Mouse (Mus musculus) hindbrain, embryonic 12.5 days (tissue): ENCODE data around the gene Sdc1. TPM values are rescaled to one million over a fixed set of nuclear protein-coding genes. Genes with fewer than 3 reads are reported as not detected.
A peak's percentile ranks its signal among the peaks of the same experiment; 100 is the strongest.

ENCODE experiments used
- ATAC-seq: fragments of 200-750 bp; cut with Nextera tagmentation; 2 replicates; pipeline ENCODE4 v1.8.0; 2017; ENCODE audit warnings: moderate TSS enrichment; ENCODE audit not compliant: low FRiP score
- H3K27ac ChIP-seq: fragments of 300-500 bp; sonication (generic); 2 replicates; pipeline ENCODE4 v1.5.1; 2016; ENCODE audit warnings: mild to moderate bottlenecking
- H3K27me3 ChIP-seq: fragments of 300-500 bp; sonication (generic); 2 replicates; pipeline ENCODE4 v1.6.1; 2016; ENCODE audit warnings: mild to moderate bottlenecking
- H3K36me3 ChIP-seq: fragments of 300-500 bp; sonication (generic); 2 replicates; pipeline ENCODE4 v1.6.1; 2016; ENCODE audit warnings: mild to moderate bottlenecking
- H3K4me1 ChIP-seq: fragments of 300-500 bp; sonication (generic); 2 replicates; pipeline ENCODE4 v1.6.1; 2016
- H3K4me2 ChIP-seq: fragments of 300-500 bp; sonication (generic); replicated peaks from 2 replicates; pipeline ENCODE4 v1.6.1; 2016; ENCODE audit warnings: mild to moderate bottlenecking
- H3K4me3 ChIP-seq: fragments of 300-500 bp; sonication (generic); 2 replicates; pipeline ENCODE4 v1.5.1; 2016; ENCODE audit warnings: mild to moderate bottlenecking
- H3K9ac ChIP-seq: fragments of 300-500 bp; sonication (generic); 2 replicates; pipeline ENCODE4 v1.6.1; 2016; ENCODE audit warnings: mild to moderate bottlenecking, moderate library complexity
- H3K9me3 ChIP-seq: fragments of 300-500 bp; sonication (generic); replicated peaks from 2 replicates; pipeline ENCODE4 v1.6.1; 2016; ENCODE audit warnings: mild to moderate bottlenecking
- WGBS: fragments of 180-500 bp; shearing (Covaris S2); methylation state at CpG from one replicate; pipeline ENCODE4 v1.1.7; 2016; 5-methylcytosine and 5-hydroxymethylcytosine counted together
- polyA plus RNA-seq: library from polyadenylated mRNA; unstranded; fragments of >200 nt; fragmentation: Nextera tagmentation; extraction: Ambion mirVana; gene quantifications from 2 replicates; pipeline ENCODE4 v1.2.1, GENCODE M21; 2016

The Sdc1 gene
- 70.1 and 81.0 TPM in 2 replicates for polyA plus RNA-seq

DNA sequence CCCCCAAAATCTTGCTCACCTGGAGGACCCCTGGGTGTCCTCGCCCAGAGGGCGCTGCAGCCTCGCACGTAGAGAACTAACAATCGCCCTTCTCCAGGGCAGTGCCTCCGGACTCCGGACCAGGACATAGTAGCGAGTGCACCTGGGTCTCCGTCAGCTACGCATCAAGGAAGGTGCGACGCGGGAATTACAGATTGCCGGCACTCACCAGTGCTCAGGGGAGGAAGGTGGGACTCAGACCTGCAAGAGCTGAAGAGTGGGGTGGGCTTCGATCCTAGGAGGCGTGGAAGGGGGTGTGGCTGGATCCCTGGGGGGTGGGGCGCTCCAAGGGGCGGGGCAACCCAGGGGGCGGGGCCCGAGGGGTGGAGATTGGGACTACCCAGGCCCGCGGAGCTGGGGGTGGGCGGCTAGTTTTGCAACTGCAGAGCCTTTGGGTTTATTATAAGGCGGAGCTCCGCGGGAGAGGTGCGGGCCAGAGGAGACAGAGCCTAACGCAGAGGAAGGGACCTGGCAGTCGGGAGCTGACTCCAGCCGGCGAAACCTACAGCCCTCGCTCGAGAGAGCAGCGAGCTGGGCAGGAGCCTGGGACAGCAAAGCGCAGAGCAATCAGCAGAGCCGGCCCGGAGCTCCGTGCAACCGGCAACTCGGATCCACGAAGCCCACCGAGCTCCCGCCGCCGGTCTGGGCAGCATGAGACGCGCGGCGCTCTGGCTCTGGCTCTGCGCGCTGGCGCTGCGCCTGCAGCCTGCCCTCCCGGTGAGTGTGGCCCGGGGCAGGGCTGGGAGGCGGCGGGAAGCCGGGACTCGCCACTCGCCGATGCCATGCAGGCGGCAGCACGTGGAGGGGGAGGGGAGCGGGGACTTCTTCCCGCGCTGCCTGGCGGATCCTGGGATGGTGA is at the start of gene Sdc1:
Sdc1 (plus strand) TSS at position 378 of the 898 bp plus-strand sequence.
- Histone ChIP-seq H3K9ac (peak within 1 kb of the TSS; percentile 90), H3K27ac (peak within 1 kb of the TSS; percentile 88), H3K4me2 (peak within 1 kb of the TSS; percentile 97), H3K4me1 (peaks cover 19% of the 10 kb centered on the region), H3K36me3 (no peaks in the 10 kb centered on the region), H3K27me3 (no peaks in the 10 kb centered on the region), H3K4me3 (peak within 1 kb of the TSS; percentile 81), H3K9me3 (no peaks in the 10 kb centered on the region)
- under 1% methylated on average over 67 of the region's 67 CpGs for WGBS
- ATAC-seq: peak; percentile 85

DNA sequence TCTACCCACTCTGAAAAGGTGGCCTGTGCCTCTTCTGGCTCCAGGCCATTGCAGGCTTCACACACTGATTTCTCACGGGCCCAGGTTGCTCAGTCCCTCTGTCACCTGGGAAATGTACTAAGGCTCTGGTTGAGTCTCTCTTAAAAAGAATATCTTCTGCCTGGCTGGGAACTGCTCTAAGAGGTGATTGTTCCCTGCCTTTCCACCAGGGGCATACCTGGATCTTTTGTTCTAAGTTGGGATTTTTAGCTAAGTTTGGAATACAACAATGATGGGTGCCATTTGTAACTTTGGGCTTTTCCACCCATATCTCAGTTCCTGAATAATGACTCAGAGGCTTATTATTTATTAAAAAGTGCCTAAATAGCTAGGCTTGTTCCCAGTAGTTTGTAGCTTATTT is 44.2 kb upstream of the Sdc1 start:
- WGBS: 73% methylated on average over 1 of the region's 1 CpGs
- Histone ChIP-seq H3K36me3 (peaks cover 38% of the 10 kb centered on the region), H3K4me1 (no peaks in the 10 kb centered on the region), H3K9ac (no peak overlapping the region), H3K9me3 (no peaks in the 10 kb centered on the region), H3K27ac (no peak overlapping the region), H3K4me3 (no peak overlapping the region), H3K27me3 (no peaks in the 10 kb centered on the region), H3K4me2 (no peak overlapping the region)
- no peak for ATAC-seq

DNA sequence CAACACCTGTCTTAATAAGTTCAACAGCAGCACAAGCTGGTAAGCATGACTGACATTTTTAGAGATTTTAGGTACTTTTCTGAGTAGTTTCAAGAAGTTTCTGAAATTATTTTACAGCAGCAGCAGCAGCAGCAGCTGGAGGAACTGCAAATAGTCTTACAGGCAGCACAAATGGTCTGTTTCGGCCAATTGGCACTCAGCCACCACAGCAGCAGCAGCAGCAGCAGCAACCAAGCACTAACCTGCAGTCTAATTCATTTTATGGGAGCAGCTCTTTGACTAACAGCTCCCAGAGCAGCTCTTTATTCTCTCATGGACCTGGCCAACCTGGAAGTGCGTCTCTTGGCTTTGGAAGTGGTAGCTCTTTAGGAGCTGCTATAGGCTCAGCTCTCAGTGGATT is 42.4 kb upstream of the Sdc1 start:
- ATAC-seq: no peak
- Histone ChIP-seq H3K27ac (no peak overlapping the region), H3K9me3 (no peaks in the 10 kb centered on the region), H3K9ac (no peak overlapping the region), H3K27me3 (no peaks in the 10 kb centered on the region), H3K36me3 (peaks cover 30% of the 10 kb centered on the region), H3K4me3 (no peak overlapping the region), H3K4me2 (no peak overlapping the region), H3K4me1 (no peaks in the 10 kb centered on the region)
- WGBS: 99% methylated on average over 2 of the region's 2 CpGs

DNA sequence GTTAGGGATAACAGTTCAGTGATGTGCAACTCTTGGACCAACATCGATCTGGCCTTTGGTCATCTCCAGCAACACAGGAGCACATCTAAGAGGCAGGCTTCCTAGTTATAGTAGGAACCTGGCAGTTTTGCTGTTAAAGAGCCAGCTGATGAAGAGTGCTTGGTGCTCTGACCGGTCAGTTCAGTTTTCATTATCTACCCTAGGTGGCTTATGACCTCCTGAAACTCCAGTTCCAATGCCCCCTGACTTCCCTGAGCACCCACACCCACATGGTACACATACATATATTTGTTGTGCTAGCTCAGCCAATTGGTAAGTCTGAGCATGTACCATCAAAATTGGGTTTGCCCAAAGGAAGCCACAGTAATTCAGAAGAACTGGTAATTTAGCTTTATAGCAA is 17.5 kb upstream of the Sdc1 start:
- Histone ChIP-seq H3K4me2 (no peak overlapping the region), H3K27ac (no peak overlapping the region), H3K9ac (no peak overlapping the region), H3K4me3 (no peak overlapping the region), H3K4me1 (no peaks in the 10 kb centered on the region), H3K36me3 (peaks cover 43% of the 10 kb centered on the region), H3K27me3 (no peaks in the 10 kb centered on the region), H3K9me3 (no peaks in the 10 kb centered on the region)
- 94% methylated on average over 2 of the region's 2 CpGs for WGBS
- no peak for ATAC-seq

DNA sequence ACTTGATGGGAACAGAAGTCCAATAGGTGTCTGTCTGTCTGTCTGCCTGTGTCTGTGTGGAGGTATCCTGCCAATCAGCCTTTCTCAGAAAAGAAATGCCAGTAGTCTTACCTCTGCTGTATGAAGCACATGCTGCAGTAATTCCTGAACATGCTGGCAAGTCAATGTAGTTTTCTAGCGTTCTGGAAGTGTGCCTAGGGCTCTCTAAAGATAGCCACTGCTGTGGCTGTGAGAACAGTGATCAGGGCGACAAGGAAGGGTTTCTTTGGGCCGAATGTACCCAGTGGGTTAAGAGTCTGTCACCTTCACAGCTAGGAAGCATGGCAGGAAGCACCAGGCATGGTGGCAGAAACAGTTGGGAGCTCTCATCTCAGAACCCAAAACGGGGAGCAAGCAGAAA is 17.0 kb upstream of the Sdc1 start:
- WGBS: 91% methylated on average over 4 of the region's 4 CpGs
- no peak overlapping the region for H3K9ac ChIP-seq
- no peak for ATAC-seq
- no peak overlapping the region for H3K27ac ChIP-seq
- no peaks in the 10 kb centered on the region for H3K4me1 ChIP-seq
- H3K4me2 ChIP-seq: no peak overlapping the region
- no peak overlapping the region for H3K4me3 ChIP-seq
- no peaks in the 10 kb centered on the region for H3K9me3 ChIP-seq
- no peaks in the 10 kb centered on the region for H3K27me3 ChIP-seq
- peaks cover 38% of the 10 kb centered on the region for H3K36me3 ChIP-seq

DNA sequence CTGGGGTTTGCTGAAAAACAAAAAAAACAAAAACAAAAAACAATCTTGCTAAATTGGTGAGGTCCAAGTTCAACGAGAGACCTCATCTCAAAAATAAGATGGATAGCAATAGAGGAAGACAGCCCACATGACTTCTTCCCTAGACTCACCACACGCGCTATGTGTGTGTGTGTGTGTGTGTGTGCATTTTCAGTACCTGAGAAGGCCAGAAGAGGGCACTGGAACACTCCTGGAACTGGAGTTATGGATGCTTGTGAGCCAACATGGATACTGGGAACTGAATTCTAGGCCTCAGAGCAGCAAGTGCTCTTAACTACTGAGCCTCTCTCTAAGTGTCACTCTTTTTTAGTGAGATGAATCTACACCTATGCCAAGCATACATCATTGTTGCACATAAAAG is 13.1 kb upstream of the Sdc1 start:
- no peak for ATAC-seq
- Histone ChIP-seq H3K4me3 (no peak overlapping the region), H3K36me3 (peaks cover 27% of the 10 kb centered on the region), H3K4me2 (no peak overlapping the region), H3K9ac (no peak overlapping the region), H3K27me3 (no peaks in the 10 kb centered on the region), H3K27ac (no peak overlapping the region), H3K4me1 (no peaks in the 10 kb centered on the region), H3K9me3 (no peaks in the 10 kb centered on the region)
- WGBS: 96% methylated on average over 3 of the region's 3 CpGs

DNA sequence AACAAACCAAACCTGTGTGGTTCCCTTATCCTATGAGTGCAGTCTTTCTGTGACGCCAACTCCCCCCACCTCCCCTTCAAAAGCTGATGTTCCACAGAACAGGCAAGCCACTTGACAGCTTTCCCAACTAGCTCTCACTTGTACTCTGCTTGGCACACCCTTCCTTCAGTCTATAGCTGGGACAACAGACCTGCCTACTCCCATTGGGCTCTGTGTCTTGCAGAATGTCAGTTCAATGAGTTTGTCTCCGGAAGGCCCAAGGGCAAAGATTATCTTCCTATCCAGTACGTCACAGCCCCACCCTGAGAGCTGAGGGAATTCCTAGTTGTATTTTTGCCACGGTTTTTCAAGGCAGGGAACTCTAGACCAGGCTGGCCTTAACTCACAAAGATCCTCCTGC is 12.0 kb upstream of the Sdc1 start:
- Histone ChIP-seq H3K4me1 (no peaks in the 10 kb centered on the region), H3K27me3 (no peaks in the 10 kb centered on the region), H3K9me3 (no peaks in the 10 kb centered on the region), H3K4me2 (no peak overlapping the region), H3K36me3 (peaks cover 26% of the 10 kb centered on the region), H3K9ac (no peak overlapping the region), H3K27ac (no peak overlapping the region), H3K4me3 (no peak overlapping the region)
- ATAC-seq: no peak
- 80% methylated on average over 4 of the region's 4 CpGs for WGBS

DNA sequence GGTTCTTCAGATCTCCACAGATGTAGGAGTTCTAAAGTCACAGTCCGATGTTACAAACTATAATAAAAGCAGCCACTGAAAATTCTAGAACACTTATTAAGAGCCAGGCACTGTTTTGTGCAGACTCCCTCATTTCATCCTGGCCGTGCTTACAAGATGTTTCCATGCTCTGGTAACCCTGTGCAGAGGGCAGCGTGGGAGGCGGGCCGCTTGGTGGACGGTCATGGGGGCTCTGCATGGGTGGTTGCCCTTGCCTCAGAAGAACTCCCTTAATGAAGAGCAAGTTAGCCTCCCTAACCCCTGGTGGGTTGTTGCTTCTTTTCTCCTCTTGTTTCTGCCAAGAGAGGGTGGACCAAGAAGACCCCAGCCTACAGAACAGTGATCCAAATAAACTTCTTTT is 11.3 kb upstream of the Sdc1 start:
- Histone ChIP-seq H3K36me3 (peaks cover 26% of the 10 kb centered on the region), H3K4me1 (no peaks in the 10 kb centered on the region), H3K27ac (no peak overlapping the region), H3K4me3 (no peak overlapping the region), H3K27me3 (no peaks in the 10 kb centered on the region), H3K4me2 (no peak overlapping the region), H3K9me3 (no peaks in the 10 kb centered on the region), H3K9ac (no peak overlapping the region)
- WGBS: 78% methylated on average over 6 of the region's 6 CpGs
- no peak for ATAC-seq

DNA sequence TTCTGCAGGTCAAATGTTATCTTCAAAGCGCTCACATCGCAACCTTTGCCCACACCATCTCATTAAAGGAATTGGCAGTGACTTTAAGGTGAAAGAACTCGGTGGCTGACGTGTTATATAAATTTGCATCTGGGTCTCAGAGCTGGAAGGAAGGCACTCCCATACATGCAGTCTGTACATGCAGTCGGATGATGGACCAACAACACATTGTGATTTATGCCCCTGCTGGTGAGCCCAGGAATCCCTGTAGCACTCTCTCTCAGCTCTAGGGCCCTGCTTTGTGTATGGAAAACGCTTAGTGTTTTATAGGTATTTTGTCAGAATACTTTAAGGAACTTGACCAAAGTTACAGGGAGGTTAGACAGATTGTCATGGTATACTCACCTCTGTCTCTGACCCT is 10.6 kb upstream of the Sdc1 start:
- Histone ChIP-seq H3K4me3 (no peak overlapping the region), H3K9ac (no peak overlapping the region), H3K27ac (no peak overlapping the region), H3K9me3 (no peaks in the 10 kb centered on the region), H3K36me3 (peaks cover 18% of the 10 kb centered on the region), H3K27me3 (no peaks in the 10 kb centered on the region), H3K4me1 (no peaks in the 10 kb centered on the region), H3K4me2 (no peak overlapping the region)
- no peak for ATAC-seq
- 89% methylated on average over 6 of the region's 6 CpGs for WGBS

DNA sequence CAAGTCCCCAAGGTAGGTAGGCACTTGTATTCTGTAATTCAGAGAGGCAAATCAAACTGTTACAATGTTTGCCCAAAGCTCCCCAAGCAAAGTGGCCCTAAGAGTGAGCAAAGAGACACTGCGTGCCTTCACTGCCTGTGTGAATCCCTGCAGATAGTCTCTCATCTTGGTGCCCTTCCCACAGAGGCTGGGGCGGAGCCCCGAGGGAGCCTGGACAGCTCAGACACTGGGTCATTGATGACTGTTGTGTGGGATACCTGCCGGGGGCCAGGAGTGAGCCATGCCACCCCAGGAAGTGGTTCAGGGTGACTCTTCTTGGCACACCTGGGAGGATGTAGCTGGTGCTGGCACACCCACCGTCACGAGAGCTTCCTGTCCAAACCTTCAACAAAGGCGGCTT is 10.1 kb upstream of the Sdc1 start:
- ATAC-seq: no peak
- Histone ChIP-seq H3K9ac (no peak overlapping the region), H3K4me1 (no peaks in the 10 kb centered on the region), H3K4me3 (no peak overlapping the region), H3K27me3 (no peaks in the 10 kb centered on the region), H3K27ac (no peak overlapping the region), H3K9me3 (no peaks in the 10 kb centered on the region), H3K36me3 (peaks cover 16% of the 10 kb centered on the region), H3K4me2 (no peak overlapping the region)
- WGBS: 79% methylated on average over 7 of the region's 7 CpGs

DNA sequence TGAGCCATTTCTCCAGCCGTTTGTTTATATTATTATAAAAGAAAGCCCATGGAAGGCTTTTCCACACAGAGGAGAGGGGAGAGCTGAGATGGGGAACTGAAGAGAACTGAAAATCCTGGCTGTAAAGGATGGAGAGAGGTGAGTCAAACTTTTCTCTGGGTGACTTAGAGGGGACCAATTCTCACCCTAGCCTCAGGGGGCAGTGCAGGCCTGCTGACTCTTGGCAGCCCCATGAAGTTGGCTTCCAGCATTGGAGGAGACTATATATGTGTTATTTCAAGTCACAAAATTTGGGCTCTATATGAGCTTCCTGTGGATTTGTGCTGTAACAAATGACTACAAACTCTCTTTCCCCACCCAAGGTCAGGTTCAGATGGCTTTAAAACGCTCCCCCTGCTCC is 8.5 kb upstream of the Sdc1 start:
- no peak overlapping the region for H3K27ac ChIP-seq
- H3K9ac ChIP-seq: no peak overlapping the region
- H3K4me1 ChIP-seq: no peaks in the 10 kb centered on the region
- H3K36me3 ChIP-seq: peaks cover 4% of the 10 kb centered on the region; the same call in 1 of the 2 replicates
- H3K4me2 ChIP-seq: no peak overlapping the region
- WGBS: 71% methylated on average over 2 of the region's 2 CpGs
- no peak for ATAC-seq
- H3K9me3 ChIP-seq: no peaks in the 10 kb centered on the region
- H3K4me3 ChIP-seq: no peak overlapping the region
- H3K27me3 ChIP-seq: no peaks in the 10 kb centered on the region

DNA sequence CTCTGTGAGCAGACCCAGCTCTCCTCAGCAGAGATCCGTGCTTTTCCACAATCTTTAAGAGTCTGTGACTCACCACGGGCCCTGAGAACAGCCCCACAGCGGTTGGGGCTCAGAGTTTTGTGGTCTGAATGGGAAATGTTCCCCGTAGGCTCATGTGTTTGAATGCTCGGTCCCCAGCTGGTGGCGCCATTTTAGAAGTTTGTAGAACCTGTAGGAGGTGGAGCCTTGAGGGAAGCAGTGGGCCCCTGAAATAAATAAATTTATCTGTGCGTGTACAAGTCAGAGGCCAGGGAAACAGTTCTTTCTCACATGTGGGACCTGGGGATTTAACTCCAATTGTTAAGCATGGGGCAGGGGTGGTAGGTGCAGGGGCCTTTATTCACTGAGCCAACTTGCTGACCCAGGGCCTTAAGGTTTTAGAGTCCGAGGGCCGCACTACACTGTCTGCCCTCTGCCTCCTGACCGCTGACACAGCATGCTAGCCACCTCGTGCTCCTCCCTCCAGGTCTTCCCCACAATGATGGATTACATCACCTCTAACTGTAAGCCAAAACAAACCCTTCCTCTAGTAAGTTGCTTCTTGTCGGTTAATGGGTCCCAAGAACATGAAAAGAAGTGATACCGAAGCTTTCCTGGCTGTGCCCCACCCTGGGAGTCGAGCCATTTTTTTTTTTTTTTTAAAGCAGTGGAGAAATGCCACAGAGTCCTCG is 6.7 kb upstream of the Sdc1 start:
- Histone ChIP-seq H3K9ac (no peak overlapping the region), H3K4me1 (no peaks in the 10 kb centered on the region), H3K27me3 (no peaks in the 10 kb centered on the region), H3K27ac (no peak overlapping the region), H3K4me3 (no peak overlapping the region), H3K4me2 (no peak overlapping the region), H3K36me3 (no peaks in the 10 kb centered on the region), H3K9me3 (no peaks in the 10 kb centered on the region)
- WGBS: 80% methylated on average over 15 of the region's 15 CpGs
- no peak for ATAC-seq
